8 mouse cellular contexts compared by ENCODE assay signal in the genomic region with DNA sequence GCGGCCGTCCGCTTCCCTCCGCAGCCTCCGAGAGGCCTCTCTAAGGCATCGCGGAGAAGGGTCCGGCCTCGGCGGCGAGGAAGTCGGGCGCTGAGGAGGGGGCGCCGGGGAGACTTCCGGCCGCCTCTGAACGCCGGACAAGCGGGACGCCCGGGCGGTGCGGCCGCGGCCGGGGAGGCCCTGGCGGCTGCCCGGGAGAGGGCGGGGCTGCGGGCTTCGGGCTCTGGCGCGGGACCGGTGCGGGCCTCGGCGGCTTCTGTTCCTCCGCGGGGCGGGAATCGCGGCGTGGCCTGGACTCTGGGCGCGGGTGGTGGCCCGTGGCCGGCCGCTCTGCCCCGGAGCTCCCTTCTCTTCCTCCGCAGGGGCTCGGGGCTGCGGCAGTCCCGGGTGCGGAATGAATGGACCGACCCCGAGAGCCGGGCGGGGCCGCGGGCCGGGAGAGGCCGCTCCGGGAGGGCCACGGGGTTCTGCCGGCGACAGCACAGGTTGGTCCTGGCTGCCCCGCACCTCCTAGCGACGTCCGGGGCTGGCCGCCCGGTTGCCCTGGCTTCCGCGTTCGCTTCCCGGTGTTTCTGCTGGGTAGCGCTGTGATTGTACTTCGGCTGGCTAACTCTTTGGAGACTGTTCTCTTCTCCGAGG. TPM values are rescaled to one million over a fixed set of nuclear protein-coding genes. Genes with fewer than 3 reads are reported as not detected.
DNase-seq lines count a peak whose midpoint lies in the region; ATAC-seq and TF ChIP-seq lines count a peak whose summit lies in the region.

No protein-coding gene starts in this region.

- WGBS in embryonic facial prominence, embryonic 10.5 days = under 1% methylated on average over 80 of the region's 80 CpGs
- WGBS in kidney, embryonic 14.5 days = under 1% methylated on average over 56 of the region's 80 CpGs
- WGBS in spleen, adult 2 months = under 1% methylated on average over 76 of the region's 80 CpGs

- H3K4me3 ChIP-seq in embryonic facial prominence, embryonic 10.5 days = peak overlapping the region; percentile 96
- H3K4me3 ChIP-seq in kidney, embryonic 14.5 days (ENCODE audit: low read length) = peak overlapping the region; percentile 97
- H3K4me3 ChIP-seq in spleen, adult 2 months (ENCODE audit: extremely low read depth, insufficient read depth, insufficient read length) = peak overlapping the region; percentile 89

- no peaks in the 10 kb centered on the region for H3K27me3 ChIP-seq in embryonic facial prominence, embryonic 10.5 days (replicated peaks; ENCODE audit: low read depth, poor library complexity, severe bottlenecking)
- H3K27me3 ChIP-seq in kidney, embryonic 14.5 days (ENCODE audit: control insufficient read depth, insufficient read depth, low read length) = no peaks in the 10 kb centered on the region
- H3K27me3 ChIP-seq in spleen, adult 2 months (ENCODE audit: control insufficient read depth, insufficient read depth, low read length) = no peaks in the 10 kb centered on the region

- ATAC-seq in activated CD4-positive, CD25-positive, alpha-beta regulatory T cell, adult 4 months = peak; percentile 22
- peak; percentile 38 for ATAC-seq in granulocyte monocyte progenitor cell, adult 5-6 weeks (replicated peaks; ENCODE audit: poor library complexity, severe bottlenecking)
- peak; percentile 78 for ATAC-seq in kidney, embryonic 14.5 days (ENCODE audit: low FRiP score, low TSS enrichment)

- peak overlapping the region; percentile 97 for H3K27ac ChIP-seq in embryonic facial prominence, embryonic 10.5 days (replicated peaks)
- peak overlapping the region; percentile 98 for H3K27ac ChIP-seq in kidney, embryonic 14.5 days (ENCODE audit: low read depth, low read length)
- H3K27ac ChIP-seq in spleen, adult 2 months (ENCODE audit: insufficient read depth, low read length) = peak overlapping the region; percentile 94

- peak; percentile 35 for DNase-seq in layer of hippocampus, adult 11-12 months (ENCODE audit: low spot score)
- DNase-seq in layer of hippocampus, adult 9-11 months = no peak
- DNase-seq in embryonic facial prominence, embryonic 10.5 days (ENCODE audit: low spot score) = peak; percentile 62
- DNase-seq in lung, postnatal 10 days = peak; percentile 44
- DNase-seq in spleen, adult 2 months (ENCODE audit: low read depth in 1 of 2, low spot score in 2 of 2) = peak in 1 of 2 experiments; percentile 43

- H3K4me2 ChIP-seq in kidney, embryonic 14.5 days (replicated peaks; ENCODE audit: low read depth, low read length) = peak overlapping the region; percentile 63

- H3K9ac ChIP-seq in kidney, embryonic 14.5 days (ENCODE audit: low read depth, low read length) = peak overlapping the region; percentile 99

- no peak for TF ChIP-seq CTCF in spleen, adult 2 months (IDR thresholded peaks at IDR 0.05; ENCODE audit: extremely low read depth, insufficient read depth, insufficient read length, insufficient replicate concordance)

- no peak for TF ChIP-seq POLR2A in spleen, adult 2 months (IDR thresholded peaks at IDR 0.05; ENCODE audit: low read depth, low read length)

- H3K36me3 ChIP-seq in embryonic facial prominence, embryonic 10.5 days (replicated peaks) = peaks cover 23% of the 10 kb centered on the region
- no peaks in the 10 kb centered on the region for H3K36me3 ChIP-seq in kidney, embryonic 14.5 days (ENCODE audit: control insufficient read depth, insufficient read depth, low read length)
- no peaks in the 10 kb centered on the region for H3K36me3 ChIP-seq in spleen, adult 2 months (ENCODE audit: control insufficient read depth, insufficient read depth, low read length)

- H3K4me1 ChIP-seq in embryonic facial prominence, embryonic 10.5 days = peaks cover 14% of the 10 kb centered on the region
- H3K4me1 ChIP-seq in kidney, embryonic 14.5 days (ENCODE audit: control insufficient read depth, insufficient read depth, low read length) = no peaks in the 10 kb centered on the region; the same call in 1 of the 2 replicates
- H3K4me1 ChIP-seq in spleen, adult 2 months (ENCODE audit: control insufficient read depth, insufficient read depth, insufficient read length) = peaks cover 3% of the 10 kb centered on the region; the same call in 1 of the 2 replicates

- no peaks in the 10 kb centered on the region for H3K9me3 ChIP-seq in embryonic facial prominence, embryonic 10.5 days
- H3K9me3 ChIP-seq in kidney, embryonic 14.5 days (ENCODE audit: control insufficient read depth, low read length) = no peaks in the 10 kb centered on the region

RNA-seq across cellular contexts. Expression of a gene that starts 0.5 kb away (rescaled TPM):
- 100 to 1,000 TPM; 349 to 397 TPM for polyA plus RNA-seq in activated CD4-positive, CD25-positive, alpha-beta regulatory T cell, adult 4 months (2017; shearing (Covaris generic))
- 439 and 441 TPM in 2 replicates for polyA plus RNA-seq in embryonic facial prominence, embryonic 10.5 days (2016; fragmentation: Nextera tagmentation; extraction: Ambion mirVana)
- total RNA-seq in granulocyte monocyte progenitor cell, adult 5-6 weeks (2014; fragmentation: Nextera tagmentation) = 256 and 281 TPM in 2 replicates
- 117 and 134 TPM in 2 replicates for total RNA-seq in granulocyte monocyte progenitor cell, adult 5-6 weeks (2017)
- polyA plus RNA-seq in kidney, embryonic 14.5 days (2014; fragmentation: Nextera tagmentation; extraction: Ambion mirVana) = 403 and 409 TPM in 2 replicates
- 21.5 and 26.4 TPM in 2 replicates for polyA plus RNA-seq in spleen, adult 2 months (2012; rRNA removed)

RNA-seq across cellular contexts. Expression of a gene that starts 13.7 kb away (rescaled TPM):
- 100 to 1,000 TPM; 188 to 213 TPM for polyA plus RNA-seq in activated CD4-positive, CD25-positive, alpha-beta regulatory T cell, adult 4 months (2017; shearing (Covaris generic))
- 364 and 380 TPM in 2 replicates for polyA plus RNA-seq in embryonic facial prominence, embryonic 10.5 days (2016; fragmentation: Nextera tagmentation; extraction: Ambion mirVana)
- 228 and 294 TPM in 2 replicates for total RNA-seq in granulocyte monocyte progenitor cell, adult 5-6 weeks (2014; fragmentation: Nextera tagmentation)
- 220 and 253 TPM in 2 replicates for total RNA-seq in granulocyte monocyte progenitor cell, adult 5-6 weeks (2017)
- 334 and 466 TPM in 2 replicates for polyA plus RNA-seq in kidney, embryonic 14.5 days (2014; fragmentation: Nextera tagmentation; extraction: Ambion mirVana)
- 27.3 and 27.8 TPM in 2 replicates for polyA plus RNA-seq in spleen, adult 2 months (2012; rRNA removed)

RNA-seq across cellular contexts. Expression of a gene that starts 48.5 kb away (rescaled TPM):
- polyA plus RNA-seq in activated CD4-positive, CD25-positive, alpha-beta regulatory T cell, adult 4 months (2017; shearing (Covaris generic)) = 10 to 100 TPM; 11.3 to 14.8 TPM
- polyA plus RNA-seq in embryonic facial prominence, embryonic 10.5 days (2016; fragmentation: Nextera tagmentation; extraction: Ambion mirVana) = 79.4 and 82.9 TPM in 2 replicates
- 29.7 and 51.7 TPM in 2 replicates for total RNA-seq in granulocyte monocyte progenitor cell, adult 5-6 weeks (2014; fragmentation: Nextera tagmentation)
- total RNA-seq in granulocyte monocyte progenitor cell, adult 5-6 weeks (2017) = 50.5 and 52.8 TPM in 2 replicates
- 97.8 and 143 TPM in 2 replicates for polyA plus RNA-seq in kidney, embryonic 14.5 days (2014; fragmentation: Nextera tagmentation; extraction: Ambion mirVana)
- 8.0 and 9.9 TPM in 2 replicates for polyA plus RNA-seq in spleen, adult 2 months (2012; rRNA removed)

Comparison
In these comparisons a context has a peak if more than half of its experiments do, and no peak if none do; other contexts are left out.
1. ATAC-seq: peak in every context shown above with its lines; median percentile 78 in kidney, embryonic 14.5 days; 38 in granulocyte monocyte progenitor cell, adult 5-6 weeks; 22 in activated CD4-positive, CD25-positive, alpha-beta regulatory T cell, adult 4 months.
2. RNA of a gene that starts 0.5 kb away (polyA plus RNA-seq): 439 to 441 TPM in embryonic facial prominence, embryonic 10.5 days, 403 to 409 TPM in kidney, embryonic 14.5 days and 349 to 397 TPM in activated CD4-positive, CD25-positive, alpha-beta regulatory T cell, adult 4 months; 21.5 to 26.4 TPM in spleen, adult 2 months; every median in the first group is over 10 times any median in the second.
3. Peak in every context shown above with its lines, with median percentiles within 50 percentile points of each other: H3K27ac ChIP-seq and H3K4me3 ChIP-seq.